Mouse (Mus musculus) hindbrain, embryonic 14.5 days (tissue): ENCODE data around the gene Dlx1. TPM values are rescaled to one million over a fixed set of nuclear protein-coding genes. Genes with fewer than 3 reads are reported as not detected.

Experiments
- ATAC-seq: fragments of 200-750 bp; cut with Nextera tagmentation; 2 replicates; pipeline ENCODE4 v1.8.0; 2017; ENCODE audit warnings: moderate number of reproducible peaks, mild to moderate bottlenecking, moderate TSS enrichment, moderate library complexity; ENCODE audit not compliant: low FRiP score
- DNase-seq: peaks from one replicate; pipeline ENCODE4 v3.0.0-alpha.2; 2015; ENCODE audit warnings: low spot score
- H3K27ac ChIP-seq: fragments of 300-500 bp; sonication (generic); 2 replicates; pipeline ENCODE4 v1.5.1; 2014; ENCODE audit warnings: mild to moderate bottlenecking, moderate library complexity
- H3K27me3 ChIP-seq: fragments of 300-500 bp; sonication (generic); 2 replicates; pipeline ENCODE4 v1.6.1; 2014; ENCODE audit warnings: mild to moderate bottlenecking, low read length, mixed read lengths; ENCODE audit not compliant: control insufficient read depth, insufficient read depth
- H3K36me3 ChIP-seq: fragments of 300-500 bp; sonication (generic); replicated peaks from 2 replicates; pipeline ENCODE4 v1.6.1; 2014; ENCODE audit not compliant: control insufficient read depth, insufficient read depth
- H3K4me1 ChIP-seq: fragments of 300-500 bp; sonication (generic); replicated peaks from 2 replicates; pipeline ENCODE4 v1.6.1; 2014; ENCODE audit warnings: antibody characterized with exemption, low read length, mixed read lengths; ENCODE audit not compliant: control insufficient read depth, insufficient read depth
- H3K4me2 ChIP-seq: fragments of 300-500 bp; sonication (generic); replicated peaks from 2 replicates; pipeline ENCODE4 v1.6.1; 2014; ENCODE audit warnings: mild to moderate bottlenecking, moderate library complexity
- H3K4me3 ChIP-seq: fragments of 300-500 bp; sonication (generic); replicated peaks from 2 replicates; pipeline ENCODE4 v1.5.1; 2014; ENCODE audit warnings: mild to moderate bottlenecking, low read length
- H3K9ac ChIP-seq: fragments of 300-500 bp; sonication (generic); 2 replicates; pipeline ENCODE4 v1.6.1; 2014
- H3K9me3 ChIP-seq: fragments of 300-500 bp; sonication (generic); 2 replicates; pipeline ENCODE4 v1.6.1; 2016; ENCODE audit warnings: low read length; ENCODE audit not compliant: control insufficient read depth
- WGBS: fragments of 180-500 bp; shearing (Covaris S2); extraction: QIAGEN DNeasy Blood & Tissue Kit; methylation state at CpG from one replicate; pipeline ENCODE4 v1.1.7; 2014; 5-methylcytosine and 5-hydroxymethylcytosine counted together
- polyA plus RNA-seq: library from polyadenylated mRNA; unstranded; fragments of >200 nt; fragmentation: Nextera tagmentation; extraction: Ambion mirVana; gene quantifications from 2 replicates; pipeline ENCODE4 v1.2.1, GENCODE M21; 2014

The Dlx1 gene
- polyA plus RNA-seq, 1 experiment from 2014 or later, result 0.52 TPM

- Histone ChIP-seq H3K4me1 (peaks cover 13% of the 10 kb centered on the region; the same call in 1 of the 2 replicates), H3K27me3 (no peaks in the 10 kb centered on the region), H3K4me2 (no peak overlapping the region), H3K27ac (no peak overlapping the region), H3K36me3 (no peaks in the 10 kb centered on the region), H3K4me3 (no peak overlapping the region), H3K9me3 (no peaks in the 10 kb centered on the region), H3K9ac (no peak overlapping the region)
- DNase-seq (no peak), ATAC-seq (no peak)
- WGBS, result 64% methylated on average over 5 of the region's 5 CpGs
Observed at GRCm38 (mm10) chr2:71497175-71497574, 30.7 kb upstream of the Dlx1 start.

GRCm38 (mm10) chr2:71499276-71500230 lies 28.4 kb upstream of the Dlx1 start:
- Histone ChIP-seq H3K4me3 (no peak overlapping the region), H3K36me3 (no peaks in the 10 kb centered on the region), H3K27ac (no peak overlapping the region), H3K27me3 (no peaks in the 10 kb centered on the region), H3K9me3 (no peaks in the 10 kb centered on the region), H3K4me1 (peaks cover 13% of the 10 kb centered on the region; the same call in 1 of the 2 replicates), H3K9ac (no peak overlapping the region), H3K4me2 (no peak overlapping the region)
- ATAC-seq (no peak), DNase-seq (no peak)
- 68% methylated on average over 16 of the region's 16 CpGs for WGBS

GRCm38 (mm10) chr2:71504852-71505251 lies 23.1 kb upstream of the Dlx1 start:
- Histone ChIP-seq H3K4me1 (no peaks in the 10 kb centered on the region), H3K4me3 (no peak overlapping the region), H3K9ac (no peak overlapping the region), H3K36me3 (no peaks in the 10 kb centered on the region), H3K27ac (no peak overlapping the region), H3K4me2 (no peak overlapping the region), H3K27me3 (no peaks in the 10 kb centered on the region), H3K9me3 (no peaks in the 10 kb centered on the region)
- 75% methylated on average over 9 of the region's 9 CpGs for WGBS
- DNase-seq, result no peak
- ATAC-seq, result no peak

- Histone ChIP-seq H3K27me3 (peaks cover 16% of the 10 kb centered on the region), H3K36me3 (no peaks in the 10 kb centered on the region), H3K9ac (no peak overlapping the region), H3K9me3 (no peaks in the 10 kb centered on the region), H3K4me1 (no peaks in the 10 kb centered on the region), H3K27ac (no peak overlapping the region), H3K4me2 (no peak overlapping the region), H3K4me3 (no peak overlapping the region)
- WGBS, result 88% methylated on average over 7 of the region's 7 CpGs
- DNase-seq (no peak), ATAC-seq (no peak)
Observed at GRCm38 (mm10) chr2:71511209-71511608, 16.7 kb upstream of the Dlx1 start.

GRCm38 (mm10) chr2:71512326-71512725 lies 15.6 kb upstream of the Dlx1 start:
- Histone ChIP-seq H3K4me3 (no peak overlapping the region), H3K27me3 (peaks cover 21% of the 10 kb centered on the region), H3K9me3 (no peaks in the 10 kb centered on the region), H3K27ac (no peak overlapping the region), H3K36me3 (no peaks in the 10 kb centered on the region), H3K9ac (no peak overlapping the region), H3K4me2 (no peak overlapping the region), H3K4me1 (no peaks in the 10 kb centered on the region)
- ATAC-seq (no peak), DNase-seq (no peak)
- WGBS, result 67% methylated on average over 9 of the region's 9 CpGs

GRCm38 (mm10) chr2:71516995-71517394 lies 10.9 kb upstream of the Dlx1 start:
- Histone ChIP-seq H3K4me1 (no peaks in the 10 kb centered on the region), H3K36me3 (no peaks in the 10 kb centered on the region), H3K9ac (no peak overlapping the region), H3K9me3 (no peaks in the 10 kb centered on the region), H3K27me3 (peaks cover 65% of the 10 kb centered on the region), H3K4me3 (no peak overlapping the region), H3K4me2 (no peak overlapping the region), H3K27ac (no peak overlapping the region)
- DNase-seq, result no peak
- no peak for ATAC-seq
- 18% methylated on average over 4 of the region's 4 CpGs for WGBS

GRCm38 (mm10) chr2:71517466-71518099 lies 10.3 kb upstream of the Dlx1 start:
- Histone ChIP-seq H3K36me3 (no peaks in the 10 kb centered on the region), H3K9me3 (no peaks in the 10 kb centered on the region), H3K9ac (no peak overlapping the region), H3K27ac (no peak overlapping the region), H3K4me3 (no peak overlapping the region), H3K4me1 (no peaks in the 10 kb centered on the region), H3K27me3 (peaks cover 70% of the 10 kb centered on the region), H3K4me2 (no peak overlapping the region)
- no peak for ATAC-seq
- WGBS, result 32% methylated on average over 8 of the region's 8 CpGs
- no peak for DNase-seq

GRCm38 (mm10) chr2:71522871-71523270 lies 5.0 kb upstream of the Dlx1 start:
- Histone ChIP-seq H3K36me3 (no peaks in the 10 kb centered on the region), H3K9me3 (no peaks in the 10 kb centered on the region), H3K27ac (no peak overlapping the region), H3K4me3 (no peak overlapping the region), H3K9ac (no peak overlapping the region), H3K4me2 (no peak overlapping the region), H3K4me1 (no peaks in the 10 kb centered on the region), H3K27me3 (peaks cover 94% of the 10 kb centered on the region)
- WGBS, result 73% methylated on average over 4 of the region's 4 CpGs
- ATAC-seq (no peak), DNase-seq (no peak)

GRCm38 (mm10) chr2:71523431-71523830 lies 4.5 kb upstream of the Dlx1 start:
- no peak overlapping the region for H3K4me2 ChIP-seq
- peaks cover 94% of the 10 kb centered on the region for H3K27me3 ChIP-seq
- H3K9ac ChIP-seq, result no peak overlapping the region
- H3K4me1 ChIP-seq, result no peaks in the 10 kb centered on the region
- DNase-seq (no peak), ATAC-seq (no peak)
- 58% methylated on average over 4 of the region's 4 CpGs for WGBS
- H3K4me3 ChIP-seq, result no peak overlapping the region
- H3K9me3 ChIP-seq, result no peaks in the 10 kb centered on the region
- H3K36me3 ChIP-seq, result no peaks in the 10 kb centered on the region
- no peak overlapping the region for H3K27ac ChIP-seq
